In the genomic region with DNA sequence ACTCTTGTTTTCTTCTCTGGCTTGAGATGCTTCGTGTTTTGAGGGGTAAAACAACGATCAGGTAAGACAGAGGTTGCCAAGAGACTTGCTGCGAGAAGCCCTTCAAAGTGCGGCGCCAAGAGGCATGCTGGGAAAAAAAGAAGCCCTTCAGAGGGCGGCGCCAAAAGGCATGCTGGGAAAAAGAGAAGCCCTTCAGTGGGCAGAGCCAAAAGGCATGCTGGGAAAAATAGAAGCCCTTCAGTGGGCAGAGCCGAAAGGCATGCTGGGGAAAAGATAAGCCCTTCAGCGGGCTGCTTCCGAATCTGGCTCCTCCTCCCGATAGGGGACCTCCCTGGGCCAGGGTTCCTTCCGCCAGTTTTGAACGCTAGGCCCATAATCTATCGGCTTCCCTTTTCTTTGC, we compare ENCODE assay signal across 29 mouse cellular contexts.
"Had no signal": no experiment of that assay in that cellular context is flagged by ENCODE, and none has a peak within 500 bp of the region (broad histone marks: within the 10 kb centered on the region; RNA-seq: fewer than 3 reads in every experiment).

No protein-coding gene starts in this region.

- H3K27me3 ChIP-seq: heart, embryonic 12.5 days; intestine, embryonic 15.5 days had no signal

- H3K9me3 ChIP-seq: heart, embryonic 10.5 days; heart, embryonic 12.5 days; heart, embryonic 13.5 days; heart, embryonic 15.5 days; hindbrain, embryonic 12.5 days; hindbrain, embryonic 13.5 days; hindbrain, embryonic 15.5 days; intestine, embryonic 15.5 days; kidney, embryonic 15.5 days had no signal

- DNase-seq: heart, postnatal 10 days; heart, postnatal 14 days; heart, postnatal 36 days; heart, postnatal 4 days; kidney, adult 11 months; kidney, adult 18-20 months; kidney, adult 2 months; kidney, adult 8-10 months; kidney, adult 9 months; kidney, postnatal 10 days; kidney, postnatal 14 days; kidney, postnatal 25 days; kidney, postnatal 36 days; kidney, postnatal 4 days; layer of hippocampus, adult 9-11 months; layer of hippocampus, postnatal 36 days had no signal

- H3K4me1 ChIP-seq: heart, embryonic 12.5 days; heart, embryonic 15.5 days; intestine, embryonic 15.5 days; kidney, embryonic 15.5 days had no signal

- H3K4me3 ChIP-seq: heart, embryonic 10.5 days; heart, embryonic 12.5 days; heart, embryonic 13.5 days; heart, embryonic 15.5 days; hindbrain, embryonic 12.5 days; hindbrain, embryonic 13.5 days; hindbrain, embryonic 15.5 days; intestine, embryonic 15.5 days; kidney, embryonic 15.5 days; layer of hippocampus, adult 2 months had no signal

- H3K27ac ChIP-seq: heart, embryonic 10.5 days; heart, embryonic 13.5 days; heart, embryonic 15.5 days; hindbrain, embryonic 12.5 days; hindbrain, embryonic 13.5 days; hindbrain, embryonic 14.5 days; hindbrain, embryonic 15.5 days; hindbrain, postnatal 0 days; intestine, embryonic 15.5 days; kidney, embryonic 15.5 days; kidney, postnatal 0 days; layer of hippocampus, adult 2 months had no signal

- H3K36me3 ChIP-seq: heart, embryonic 10.5 days; heart, embryonic 12.5 days; heart, embryonic 13.5 days; heart, embryonic 15.5 days; hindbrain, embryonic 12.5 days; hindbrain, embryonic 13.5 days; hindbrain, embryonic 15.5 days; intestine, embryonic 15.5 days; kidney, embryonic 15.5 days had no signal
